Mouse (Mus musculus): Measurements from ENCODE around the gene Hnf1a. TPM values are rescaled to one million over a fixed set of nuclear protein-coding genes. Genes with fewer than 3 reads are reported as not detected.

Gene Hnf1a
- polyA plus RNA-seq, 1 experiment from 2014 or later, result 1.9 TPM

DNA sequence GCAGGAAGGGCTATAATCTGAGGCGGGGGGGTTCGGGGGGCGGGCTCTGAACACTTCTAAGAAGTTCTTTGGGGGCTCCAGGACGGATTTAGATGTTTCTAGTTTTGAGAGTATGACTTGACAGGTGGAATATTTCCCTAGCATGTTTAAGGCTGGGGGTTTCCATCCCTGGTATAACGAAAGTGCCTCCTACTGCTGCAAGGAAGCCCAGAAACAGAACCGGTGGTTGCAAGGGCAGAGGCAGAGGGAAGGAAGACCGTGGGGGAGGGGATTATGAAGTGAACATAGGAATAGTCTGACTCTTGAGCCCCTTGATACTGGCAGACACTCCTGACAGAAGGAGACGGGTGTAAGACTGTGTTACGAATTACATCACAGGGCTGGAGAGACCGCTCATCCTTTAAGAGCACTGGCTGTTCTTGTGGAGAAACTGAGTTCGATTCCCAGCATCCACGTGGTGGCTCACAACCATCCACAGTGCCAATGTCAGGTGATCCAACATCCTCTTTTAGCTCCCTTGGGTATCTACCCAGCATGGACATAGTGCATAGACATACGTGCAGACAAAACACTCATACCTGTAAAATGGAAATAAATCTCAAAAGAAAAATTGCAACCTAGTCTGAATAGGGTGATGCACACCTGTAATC is 32.5 kb upstream of the Hnf1a start:
- H3K36me3 ChIP-seq, result no peaks in the 10 kb centered on the region
- no peaks in the 10 kb centered on the region for H3K9me3 ChIP-seq
- peaks cover 16% of the 10 kb centered on the region for H3K4me1 ChIP-seq
- H3K4me3 ChIP-seq, result no peak overlapping the region
- peaks cover 7% of the 10 kb centered on the region; the same call in 1 of the 2 replicates for H3K27me3 ChIP-seq (ENCODE audit: insufficient read depth, poor library complexity, severe bottlenecking)
- no peak overlapping the region for H3K27ac ChIP-seq
- DNase-seq (ENCODE audit: low spot score), result no peak
- WGBS, result 75% methylated on average over 13 of the region's 13 CpGs

GRCm38 (mm10) chr5:115002781-115003180 is 31.9 kb upstream of the Hnf1a start:
- H3K9me3 ChIP-seq, result no peaks in the 10 kb centered on the region
- WGBS, result 61% methylated on average over 6 of the region's 6 CpGs

GRCm38 (mm10) chr5:115001464-115001863 is 30.6 kb upstream of the Hnf1a start:
- H3K4me3 ChIP-seq, result no peak overlapping the region
- 64% methylated on average over 8 of the region's 8 CpGs for WGBS
- no peak for DNase-seq (ENCODE audit: low spot score)
- peaks cover 7% of the 10 kb centered on the region; the same call in 1 of the 2 replicates for H3K27me3 ChIP-seq (ENCODE audit: insufficient read depth, poor library complexity, severe bottlenecking)
- H3K36me3 ChIP-seq, result no peaks in the 10 kb centered on the region
- H3K27ac ChIP-seq, result no peak overlapping the region
- H3K4me1 ChIP-seq, result peaks cover 12% of the 10 kb centered on the region
- no peaks in the 10 kb centered on the region for H3K9me3 ChIP-seq

More at GRCm38 (mm10) chr5:115002781-115003180, 31.9 kb upstream of the Hnf1a start:
- Histone ChIP-seq H3K36me3 (no peaks in the 10 kb centered on the region), H3K27ac (no peak overlapping the region), H3K27me3 (ENCODE audit: insufficient read depth, poor library complexity, severe bottlenecking) (peaks cover 7% of the 10 kb centered on the region; the same call in 1 of the 2 replicates), H3K4me1 (peaks cover 13% of the 10 kb centered on the region), H3K4me3 (no peak overlapping the region)
- DNase-seq (ENCODE audit: low spot score), result no peak

DNA sequence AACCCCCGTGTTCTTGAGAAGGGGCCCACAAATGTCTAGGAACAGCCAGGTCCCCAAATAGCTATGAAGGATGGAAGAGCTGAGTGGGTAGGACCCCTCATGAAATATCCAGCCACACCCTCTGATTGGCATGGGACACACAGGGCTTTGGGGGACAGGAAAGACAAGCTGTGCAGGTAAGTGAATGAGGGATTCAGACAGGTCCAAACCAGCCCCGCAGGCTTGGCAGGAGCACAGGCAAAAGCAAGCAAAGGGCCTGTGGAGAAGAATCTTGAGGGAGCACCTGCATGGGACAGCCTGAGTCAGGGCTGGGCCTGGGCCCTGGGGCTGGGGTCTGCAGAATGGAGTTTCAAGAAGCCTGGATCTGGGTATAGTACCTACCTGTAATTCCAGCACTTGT is 29.6 kb upstream of the Hnf1a start:
- no peak for DNase-seq (ENCODE audit: low spot score)
- Histone ChIP-seq H3K4me3 (no peak overlapping the region), H3K27ac (no peak overlapping the region), H3K27me3 (ENCODE audit: insufficient read depth, poor library complexity, severe bottlenecking) (peaks cover 7% of the 10 kb centered on the region; the same call in 1 of the 2 replicates), H3K9me3 (no peaks in the 10 kb centered on the region), H3K36me3 (no peaks in the 10 kb centered on the region), H3K4me1 (peaks cover 12% of the 10 kb centered on the region)
- 84% methylated on average over 2 of the region's 2 CpGs for WGBS

DNA sequence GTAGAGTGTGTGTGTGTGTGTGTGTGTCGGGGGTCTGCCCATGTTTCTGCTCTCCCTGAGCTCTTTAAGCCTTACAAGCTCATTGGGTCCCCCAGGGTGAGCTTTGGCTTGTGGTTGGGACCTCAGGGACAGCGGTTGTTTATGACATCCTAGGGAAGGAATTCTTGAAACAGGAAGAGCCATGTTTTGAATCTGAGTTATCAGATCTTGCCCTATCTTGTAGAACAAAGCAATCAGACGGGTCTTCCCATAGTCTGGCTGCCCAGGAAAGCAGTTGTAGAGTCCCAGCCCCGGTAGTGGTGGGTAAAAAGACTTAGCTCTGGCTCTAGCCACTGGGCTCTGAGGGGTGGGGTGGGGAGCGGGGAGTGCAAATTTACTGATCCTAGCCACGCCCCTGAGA is 26.4 kb upstream of the Hnf1a start:
- Histone ChIP-seq H3K4me3 (no peak overlapping the region), H3K9me3 (no peaks in the 10 kb centered on the region), H3K36me3 (no peaks in the 10 kb centered on the region), H3K27ac (no peak overlapping the region), H3K27me3 (ENCODE audit: insufficient read depth, poor library complexity, severe bottlenecking) (peaks cover 3% of the 10 kb centered on the region; the same call in 1 of the 2 replicates), H3K4me1 (peaks cover 3% of the 10 kb centered on the region; the same call in 1 of the 2 replicates)
- WGBS, result 48% methylated on average over 6 of the region's 6 CpGs
- no peak for DNase-seq (ENCODE audit: low spot score)

- no peak for DNase-seq (ENCODE audit: low spot score)
- Histone ChIP-seq H3K4me1 (peaks cover under 1% of the 10 kb centered on the region; the same call in 1 of the 2 replicates), H3K27me3 (ENCODE audit: insufficient read depth, poor library complexity, severe bottlenecking) (peaks cover 1% of the 10 kb centered on the region; the same call in 1 of the 2 replicates), H3K4me3 (no peak overlapping the region), H3K9me3 (no peaks in the 10 kb centered on the region), H3K36me3 (no peaks in the 10 kb centered on the region), H3K27ac (no peak overlapping the region)
- WGBS, result 64% methylated on average over 16 of the region's 16 CpGs
Observed at GRCm38 (mm10) chr5:114996447-114996846, 25.6 kb upstream of the Hnf1a start.

- no peaks in the 10 kb centered on the region for H3K9me3 ChIP-seq
- H3K27me3 ChIP-seq (ENCODE audit: insufficient read depth, poor library complexity, severe bottlenecking), result no peaks in the 10 kb centered on the region
- H3K4me1 ChIP-seq, result peaks cover 5% of the 10 kb centered on the region
- no peaks in the 10 kb centered on the region for H3K36me3 ChIP-seq
- no peak overlapping the region for H3K27ac ChIP-seq
- no peak for DNase-seq (ENCODE audit: low spot score)
- no peak overlapping the region for H3K4me3 ChIP-seq
Observed at GRCm38 (mm10) chr5:114985074-114985473, 14.2 kb upstream of the Hnf1a start.

DNA sequence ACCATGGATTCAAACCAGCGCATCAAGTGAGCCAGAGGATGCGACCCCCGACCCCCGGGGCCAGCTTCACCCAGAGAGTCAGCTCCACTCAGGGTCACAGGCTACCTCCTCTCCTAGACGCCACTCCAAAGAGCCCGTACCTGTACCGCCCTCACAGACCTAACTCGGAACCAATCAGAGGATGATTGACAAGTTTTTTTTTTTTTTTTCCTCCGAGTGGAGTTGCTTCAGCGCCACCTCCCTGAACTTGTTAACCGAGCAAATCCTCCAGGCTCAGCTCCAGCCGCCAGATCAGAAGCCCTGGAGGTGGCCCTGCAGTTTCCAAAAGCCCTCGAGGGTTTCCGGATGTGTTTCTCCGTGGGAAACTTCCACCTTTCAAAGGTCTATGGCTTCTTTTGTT is 11.1 kb upstream of the Hnf1a start:
- DNase-seq (ENCODE audit: low spot score), result no peak
- Histone ChIP-seq H3K27ac (no peak overlapping the region), H3K36me3 (no peaks in the 10 kb centered on the region), H3K4me3 (no peak overlapping the region), H3K4me1 (peaks cover 18% of the 10 kb centered on the region), H3K27me3 (ENCODE audit: insufficient read depth, poor library complexity, severe bottlenecking) (no peaks in the 10 kb centered on the region), H3K9me3 (no peaks in the 10 kb centered on the region)
- WGBS, result 44% methylated on average over 15 of the region's 15 CpGs

- whole genome bisulfite sequencing, result 24% methylated on average over 16 of the region's 16 CpGs
- Histone ChIP-seq H3K27ac (peak overlapping the region; percentile 78), H3K36me3 (no peaks in the 10 kb centered on the region), H3K9me3 (no peaks in the 10 kb centered on the region), H3K4me3 (peak overlapping the region; percentile 60), H3K27me3 (ENCODE audit: insufficient read depth, poor library complexity, severe bottlenecking) (no peaks in the 10 kb centered on the region), H3K4me1 (peaks cover 18% of the 10 kb centered on the region)
- DNase-seq (ENCODE audit: low spot score), result no peak
Observed at GRCm38 (mm10) chr5:114980122-114980748, 9.3 kb upstream of the Hnf1a start.

DNA sequence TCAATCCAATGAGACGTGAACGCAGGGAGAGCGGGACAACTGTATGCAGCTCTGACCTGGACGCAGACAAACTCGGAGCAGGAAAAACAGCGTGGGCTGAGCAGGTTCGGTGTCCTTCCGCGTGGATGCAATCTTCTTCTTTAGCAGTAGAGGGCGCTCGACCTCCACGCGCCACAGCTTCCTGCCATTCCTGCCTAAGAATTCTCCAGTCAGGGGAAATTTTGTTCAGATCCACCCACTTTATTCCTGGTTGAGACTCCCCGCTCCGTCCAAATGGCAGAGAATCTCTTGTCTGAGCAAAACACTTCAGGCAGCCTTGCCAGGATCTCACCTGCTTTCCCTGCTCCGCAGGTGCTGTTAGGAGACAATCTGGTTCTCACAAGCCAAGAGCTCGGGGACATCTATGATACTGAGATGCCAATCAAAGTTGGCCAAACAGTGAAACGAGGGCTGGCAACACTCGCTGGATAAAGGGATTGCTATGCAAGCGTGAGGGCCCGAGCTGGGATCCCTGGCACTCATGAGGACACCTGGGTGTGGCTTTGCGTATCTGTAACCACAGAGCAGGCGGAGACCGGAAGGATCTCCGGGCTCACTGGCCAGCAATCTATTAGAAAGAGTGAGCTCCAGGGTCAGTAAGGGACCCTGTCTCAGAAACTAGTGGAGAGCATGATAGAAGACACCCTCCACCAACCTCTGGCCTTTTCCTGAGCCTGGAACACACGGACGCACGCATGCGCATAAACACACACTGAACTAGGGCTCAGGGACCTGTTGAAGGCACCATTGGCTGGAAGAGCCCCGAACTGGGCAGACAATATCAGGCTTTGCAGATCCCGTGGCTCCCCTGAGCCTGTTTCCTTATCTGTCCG is 8.6 kb upstream of the Hnf1a start:
- WGBS, result 4% methylated on average over 32 of the region's 32 CpGs
- peak overlapping the region; percentile 60 for H3K4me3 ChIP-seq
- H3K36me3 ChIP-seq, result no peaks in the 10 kb centered on the region
- H3K27ac ChIP-seq, result peak overlapping the region; percentile 78
- H3K27me3 ChIP-seq (ENCODE audit: insufficient read depth, poor library complexity, severe bottlenecking), result no peaks in the 10 kb centered on the region
- H3K4me1 ChIP-seq, result peaks cover 18% of the 10 kb centered on the region
- H3K9me3 ChIP-seq, result no peaks in the 10 kb centered on the region
- DNase-seq (ENCODE audit: low spot score), result peak; percentile 89

- Histone ChIP-seq H3K27me3 (ENCODE audit: insufficient read depth, poor library complexity, severe bottlenecking) (no peaks in the 10 kb centered on the region), H3K36me3 (no peaks in the 10 kb centered on the region), H3K27ac (peak overlapping the region; percentile 78), H3K4me1 (peaks cover 18% of the 10 kb centered on the region), H3K4me3 (peak overlapping the region; percentile 60), H3K9me3 (no peaks in the 10 kb centered on the region)
- 7% methylated on average over 6 of the region's 6 CpGs for WGBS
- no peak for DNase-seq (ENCODE audit: low spot score)
Observed at GRCm38 (mm10) chr5:114978888-114979249, 8.0 kb upstream of the Hnf1a start.

GRCm38 (mm10) chr5:114978473-114978872 is 7.6 kb upstream of the Hnf1a start:
- WGBS, result 71% methylated on average over 11 of the region's 11 CpGs
- Histone ChIP-seq H3K36me3 (no peaks in the 10 kb centered on the region), H3K27me3 (ENCODE audit: insufficient read depth, poor library complexity, severe bottlenecking) (no peaks in the 10 kb centered on the region), H3K4me1 (peaks cover 18% of the 10 kb centered on the region), H3K27ac (no peak overlapping the region), H3K4me3 (no peak overlapping the region), H3K9me3 (no peaks in the 10 kb centered on the region)
- DNase-seq (ENCODE audit: low spot score), result no peak

DNA sequence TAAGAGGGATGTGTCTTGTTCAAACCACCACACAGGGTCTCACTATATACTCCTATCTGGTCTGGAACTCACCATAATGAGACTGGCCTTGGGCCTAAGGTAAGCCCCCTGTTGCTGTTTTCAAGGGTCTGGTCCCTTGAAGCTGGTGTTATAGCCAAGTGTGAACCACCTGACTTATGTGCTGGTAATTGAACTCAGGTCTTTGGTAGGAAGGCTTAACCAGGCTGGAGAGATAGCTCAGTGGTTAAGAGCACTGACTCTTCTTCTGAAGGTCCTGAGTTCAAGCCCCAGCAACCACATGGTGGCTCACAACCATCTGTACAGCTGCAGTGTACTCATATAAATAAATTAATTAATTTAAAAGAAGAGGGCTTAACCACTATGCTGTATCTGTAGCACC is 6.0 kb upstream of the Hnf1a start:
- H3K36me3 ChIP-seq, result no peaks in the 10 kb centered on the region

More for the DNA sequence above, 6.0 kb upstream of the Hnf1a start:
- Histone ChIP-seq H3K9me3 (no peaks in the 10 kb centered on the region), H3K27me3 (ENCODE audit: insufficient read depth, poor library complexity, severe bottlenecking) (no peaks in the 10 kb centered on the region), H3K4me3 (no peak overlapping the region), H3K4me1 (peaks cover 18% of the 10 kb centered on the region), H3K27ac (no peak overlapping the region)
- DNase-seq (ENCODE audit: low spot score), result no peak

Data from heart, embryonic 10.5 days (tissue).